Mouse (Mus musculus) ES-E14 (cell line): Measurements from ENCODE around the gene Lbx1.

Source experiments
- CHD2 ChIP-seq: IDR thresholded peaks from 2 replicates; pipeline ENCODE4 v1.6.1; 2014; ENCODE audit warnings: mild to moderate bottlenecking, low read depth, low read length, inconsistent platforms
- MAFK ChIP-seq: IDR thresholded peaks from 2 replicates; pipeline ENCODE4 v1.6.1; 2014; ENCODE audit warnings: mild to moderate bottlenecking, low read depth, low read length, inconsistent platforms; ENCODE audit not compliant: insufficient read depth
- ZC3H11A ChIP-seq: IDR thresholded peaks from 2 replicates; pipeline ENCODE4 v1.6.1; 2012; ENCODE audit warnings: low read depth, mild to moderate bottlenecking, inconsistent platforms, low read length, borderline replicate concordance

- TF ChIP-seq ZC3H11A (no peak), MAFK (no peak), CHD2 (no peak)
Measured at GRCm38 (mm10) chr19:45234191-45234770, 1.3 kb downstream of the Lbx1 start.
